Mouse (Mus musculus): Measurements from ENCODE around the gene Snph. TPM values are rescaled to one million over a fixed set of nuclear protein-coding genes. Genes with fewer than 3 reads are reported as not detected.

Gene Snph
- polyA plus RNA-seq (2012; fragmentation: generic; extraction: Trizol), result not detected

DNA sequence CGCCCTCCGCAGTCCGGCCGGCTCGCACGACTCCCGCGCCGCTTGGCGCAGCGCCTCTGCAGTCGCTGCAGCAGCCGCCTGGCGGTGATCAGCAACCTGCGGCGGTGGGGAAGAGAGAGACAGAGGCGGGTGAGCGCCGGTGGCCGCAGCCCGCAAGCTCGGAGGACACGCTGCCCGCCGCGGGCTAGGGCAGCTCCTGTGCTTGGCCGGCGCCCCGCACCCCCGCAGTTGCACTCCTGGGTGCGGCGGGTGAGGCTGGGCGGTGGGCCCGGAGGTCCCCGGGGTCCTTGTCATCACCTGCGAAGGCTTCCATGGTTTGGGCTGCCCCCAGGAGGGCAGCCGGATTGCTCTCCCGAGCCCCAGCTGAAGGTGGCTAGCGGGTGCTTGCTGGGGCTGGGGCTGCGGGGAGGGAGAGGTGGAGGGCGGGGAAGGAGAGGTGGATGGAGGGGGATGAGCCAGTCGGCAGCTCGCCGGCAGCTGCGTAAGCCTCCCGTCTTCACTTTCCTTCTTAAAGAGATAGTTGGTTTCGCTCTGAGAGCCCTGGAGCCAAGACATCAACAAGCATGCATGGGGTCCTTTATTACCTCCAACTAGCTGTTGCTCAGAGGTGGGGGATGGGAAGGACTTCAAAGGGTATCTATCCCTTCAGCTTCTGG is at the start of gene Snph:
TSS of gene Snph (minus strand) at position 435 of the 656 bp plus-strand sequence.
- no peaks in the 10 kb centered on the region for H3K36me3 ChIP-seq (ENCODE audit: control insufficient read depth, insufficient read depth)
- H3K79me2 ChIP-seq (ENCODE audit: control insufficient read depth, insufficient read depth), result no peaks in the 10 kb centered on the region
- H3ac ChIP-seq (ENCODE audit: control insufficient read depth, insufficient read length), result no peak within 1 kb of the TSS
- H3K4me3 ChIP-seq, result no peak within 1 kb of the TSS
- H3K27me3 ChIP-seq (ENCODE audit: control insufficient read depth, insufficient read depth, insufficient read length), result peaks cover 37% of the 10 kb centered on the region
- no peak within 1 kb of the TSS for H3K4me2 ChIP-seq (ENCODE audit: low read depth)
- TF ChIP-seq MAX (IDR thresholded peaks at IDR 0.05; ENCODE audit: low read depth), result no peak
- no peak for TF ChIP-seq SRF (IDR thresholded peaks at IDR 0.05; ENCODE audit: control insufficient read depth, insufficient read length, low read depth)
- no peak for TF ChIP-seq MYOD1 (IDR thresholded peaks at IDR 0.05; ENCODE audit: control insufficient read depth in 1 of 3, insufficient read length in 2 of 3, low read depth in 2 of 3)
- TF ChIP-seq POLR2A (IDR thresholded peaks at IDR 0.05; ENCODE audit: insufficient read length, low read depth), result no peak
- no peak for TF ChIP-seq USF1 (IDR thresholded peaks at IDR 0.05; ENCODE audit: low read depth)
- TF ChIP-seq MYOG (IDR thresholded peaks at IDR 0.05; ENCODE audit: control insufficient read depth in 1 of 3, insufficient read depth in 1 of 3, insufficient read length in 2 of 3, low read depth in 2 of 3), result no peak
- TF ChIP-seq POLR2AphosphoS2 (IDR thresholded peaks at IDR 0.05; ENCODE audit: insufficient read length, low read depth), result no peak
- TF ChIP-seq REST (IDR thresholded peaks at IDR 0.05; ENCODE audit: insufficient read depth, insufficient read length), result no peak
- no peak for TF ChIP-seq TCF12 (IDR thresholded peaks at IDR 0.05; ENCODE audit: insufficient read depth, poor library complexity, severe bottlenecking)
- no peak for TF ChIP-seq E2F4 (IDR thresholded peaks at IDR 0.05; ENCODE audit: insufficient read depth)
- TF ChIP-seq CEBPB (IDR thresholded peaks at IDR 0.05; ENCODE audit: insufficient read depth, poor library complexity, severe bottlenecking), result no peak
- TF ChIP-seq TCF3 (IDR thresholded peaks at IDR 0.05; ENCODE audit: insufficient read length, low read depth), result no peak

DNA sequence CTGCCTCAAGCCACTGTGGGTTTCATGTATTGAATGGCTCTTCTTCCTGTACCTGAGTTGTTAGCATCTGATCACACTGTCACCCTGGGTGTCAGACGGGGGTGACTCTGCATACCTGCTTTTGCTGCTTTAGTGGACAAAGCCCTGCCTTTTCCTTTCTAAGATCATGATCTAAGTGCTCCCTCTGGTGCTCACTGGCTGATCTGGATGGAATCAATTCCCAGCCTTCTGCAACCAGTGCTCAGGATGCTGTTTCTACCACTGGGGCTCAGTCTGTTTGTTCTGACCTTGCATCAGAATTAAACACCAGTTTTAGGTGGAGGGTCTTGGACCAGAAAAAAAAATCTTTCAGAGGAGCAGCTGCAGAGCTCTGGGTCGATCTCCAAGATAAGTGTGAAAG is 43.8 kb upstream of the Snph start:
- H3K4me3 ChIP-seq, result no peak overlapping the region
- TF ChIP-seq CEBPB (IDR thresholded peaks at IDR 0.05; ENCODE audit: insufficient read depth, poor library complexity, severe bottlenecking) (no peak), TCF12 (IDR thresholded peaks at IDR 0.05; ENCODE audit: insufficient read depth, poor library complexity, severe bottlenecking) (no peak), E2F4 (IDR thresholded peaks at IDR 0.05; ENCODE audit: insufficient read depth) (no peak), POLR2AphosphoS2 (IDR thresholded peaks at IDR 0.05; ENCODE audit: insufficient read length, low read depth) (no peak), SRF (IDR thresholded peaks at IDR 0.05; ENCODE audit: control insufficient read depth, insufficient read length, low read depth) (no peak), REST (IDR thresholded peaks at IDR 0.05; ENCODE audit: insufficient read depth, insufficient read length) (no peak), MYOG (IDR thresholded peaks at IDR 0.05; ENCODE audit: control insufficient read depth in 1 of 3, insufficient read depth in 1 of 3, insufficient read length in 2 of 3, low read depth in 2 of 3) (no peak), MAX (IDR thresholded peaks at IDR 0.05; ENCODE audit: low read depth) (no peak), TCF3 (IDR thresholded peaks at IDR 0.05; ENCODE audit: insufficient read length, low read depth) (no peak), MYOD1 (IDR thresholded peaks at IDR 0.05; ENCODE audit: control insufficient read depth in 1 of 3, insufficient read length in 2 of 3, low read depth in 2 of 3) (no peak), POLR2A (IDR thresholded peaks at IDR 0.05; ENCODE audit: insufficient read length, low read depth) (no peak), USF1 (IDR thresholded peaks at IDR 0.05; ENCODE audit: low read depth) (no peak)
- no peak overlapping the region for H3ac ChIP-seq (ENCODE audit: control insufficient read depth, insufficient read length)
- no peaks in the 10 kb centered on the region for H3K36me3 ChIP-seq (ENCODE audit: control insufficient read depth, insufficient read depth)
- H3K79me2 ChIP-seq (ENCODE audit: control insufficient read depth, insufficient read depth), result no peaks in the 10 kb centered on the region
- no peak overlapping the region for H3K4me2 ChIP-seq (ENCODE audit: low read depth)
- peaks cover 7% of the 10 kb centered on the region for H3K27me3 ChIP-seq (ENCODE audit: control insufficient read depth, insufficient read depth, insufficient read length)

DNA sequence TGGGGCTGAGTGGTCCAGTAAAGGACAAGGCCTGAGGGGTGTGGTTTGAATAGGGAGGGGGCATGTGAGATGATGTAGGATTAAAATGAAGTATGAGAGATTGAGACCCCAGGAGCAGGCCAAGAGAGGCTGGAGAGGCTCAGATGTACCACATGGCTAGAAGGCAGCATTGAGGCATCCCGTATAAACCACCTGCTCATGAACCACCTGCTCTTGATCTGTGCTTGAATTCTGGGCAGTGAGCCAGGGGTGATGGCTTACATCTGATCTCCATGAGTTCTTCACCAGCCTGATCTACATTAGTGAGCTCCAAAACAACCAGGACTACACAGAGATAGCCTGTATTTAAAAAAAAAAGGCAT is 38.6 kb upstream of the Snph start:
- Histone ChIP-seq H3ac (ENCODE audit: control insufficient read depth, insufficient read length) (no peak overlapping the region), H3K4me3 (no peak overlapping the region), H3K27me3 (ENCODE audit: control insufficient read depth, insufficient read depth, insufficient read length) (no peaks in the 10 kb centered on the region), H3K36me3 (ENCODE audit: control insufficient read depth, insufficient read depth) (no peaks in the 10 kb centered on the region), H3K79me2 (ENCODE audit: control insufficient read depth, insufficient read depth) (no peaks in the 10 kb centered on the region), H3K4me2 (ENCODE audit: low read depth) (no peak overlapping the region)
- no peak for TF ChIP-seq CEBPB (IDR thresholded peaks at IDR 0.05; ENCODE audit: insufficient read depth, poor library complexity, severe bottlenecking)
- TF ChIP-seq MAX (IDR thresholded peaks at IDR 0.05; ENCODE audit: low read depth), result no peak
- no peak for TF ChIP-seq SRF (IDR thresholded peaks at IDR 0.05; ENCODE audit: control insufficient read depth, insufficient read length, low read depth)
- no peak for TF ChIP-seq POLR2AphosphoS2 (IDR thresholded peaks at IDR 0.05; ENCODE audit: insufficient read length, low read depth)
- TF ChIP-seq TCF12 (IDR thresholded peaks at IDR 0.05; ENCODE audit: insufficient read depth, poor library complexity, severe bottlenecking), result no peak
- no peak for TF ChIP-seq MYOG (IDR thresholded peaks at IDR 0.05; ENCODE audit: control insufficient read depth in 1 of 3, insufficient read depth in 1 of 3, insufficient read length in 2 of 3, low read depth in 2 of 3)
- no peak for TF ChIP-seq REST (IDR thresholded peaks at IDR 0.05; ENCODE audit: insufficient read depth, insufficient read length)
- TF ChIP-seq TCF3 (IDR thresholded peaks at IDR 0.05; ENCODE audit: insufficient read length, low read depth), result no peak
- no peak for TF ChIP-seq POLR2A (IDR thresholded peaks at IDR 0.05; ENCODE audit: insufficient read length, low read depth)
- TF ChIP-seq USF1 (IDR thresholded peaks at IDR 0.05; ENCODE audit: low read depth), result no peak
- no peak for TF ChIP-seq MYOD1 (IDR thresholded peaks at IDR 0.05; ENCODE audit: control insufficient read depth in 1 of 3, insufficient read length in 2 of 3, low read depth in 2 of 3)
- no peak for TF ChIP-seq E2F4 (IDR thresholded peaks at IDR 0.05; ENCODE audit: insufficient read depth)

DNA sequence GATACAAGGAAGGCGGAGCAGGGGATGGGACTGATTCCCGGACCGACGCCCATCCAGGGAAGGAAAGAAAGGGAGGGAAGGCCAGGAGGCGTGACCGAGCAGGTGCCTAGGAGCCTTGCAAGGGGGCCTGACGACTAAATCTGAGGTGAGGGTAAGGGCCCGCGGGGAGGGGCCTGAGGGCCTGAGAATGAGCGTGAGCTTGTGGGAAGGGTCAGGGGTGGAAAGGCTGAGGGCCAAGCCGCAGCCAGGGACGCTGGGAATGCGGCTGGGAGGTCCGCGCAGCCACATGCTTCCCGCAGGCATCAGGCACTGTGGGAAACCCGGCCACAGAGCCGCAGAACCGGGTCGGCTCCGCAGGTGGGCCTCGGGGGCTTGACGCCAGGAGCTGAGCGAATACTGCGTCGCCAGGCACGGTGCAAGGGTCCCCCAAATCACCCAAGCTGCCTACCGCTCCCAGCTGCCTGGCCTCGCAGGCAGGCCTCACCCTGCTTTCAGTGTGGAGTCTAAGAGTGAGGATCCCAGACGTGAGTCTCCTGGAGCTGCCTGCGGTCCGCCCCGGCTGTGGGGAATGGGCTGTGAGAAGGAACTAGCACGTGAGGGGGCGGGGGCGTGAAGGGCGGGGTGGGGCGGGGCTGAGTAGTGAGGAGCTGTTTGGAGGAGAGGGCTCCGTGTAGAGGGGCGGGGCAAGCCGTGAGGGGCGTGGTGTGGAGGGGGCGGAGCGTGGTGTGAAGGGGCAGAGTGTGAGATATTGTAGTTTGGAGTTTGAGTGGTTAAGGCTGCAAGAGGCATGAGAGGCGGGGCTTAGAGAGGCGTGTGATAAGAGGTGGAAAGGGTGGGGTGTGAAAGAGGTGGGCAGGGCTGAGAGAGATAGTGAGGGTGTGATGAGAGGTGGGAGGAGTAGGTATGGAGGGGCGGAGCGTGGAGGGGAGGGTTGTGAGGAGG is 37.9 kb upstream of the Snph start:
- no peaks in the 10 kb centered on the region for H3K79me2 ChIP-seq (ENCODE audit: control insufficient read depth, insufficient read depth)
- H3ac ChIP-seq (ENCODE audit: control insufficient read depth, insufficient read length), result no peak overlapping the region
- H3K36me3 ChIP-seq (ENCODE audit: control insufficient read depth, insufficient read depth), result no peaks in the 10 kb centered on the region
- no peak overlapping the region for H3K4me3 ChIP-seq
- H3K27me3 ChIP-seq (ENCODE audit: control insufficient read depth, insufficient read depth, insufficient read length), result no peaks in the 10 kb centered on the region
- TF ChIP-seq E2F4 (IDR thresholded peaks at IDR 0.05; ENCODE audit: insufficient read depth), result no peak
- no peak for TF ChIP-seq USF1 (IDR thresholded peaks at IDR 0.05; ENCODE audit: low read depth)
- no peak for TF ChIP-seq SRF (IDR thresholded peaks at IDR 0.05; ENCODE audit: control insufficient read depth, insufficient read length, low read depth)
- no peak for TF ChIP-seq MYOG (IDR thresholded peaks at IDR 0.05; ENCODE audit: control insufficient read depth in 1 of 3, insufficient read depth in 1 of 3, insufficient read length in 2 of 3, low read depth in 2 of 3)
- no peak for TF ChIP-seq POLR2AphosphoS2 (IDR thresholded peaks at IDR 0.05; ENCODE audit: insufficient read length, low read depth)
- no peak overlapping the region for H3K4me2 ChIP-seq (ENCODE audit: low read depth)
